Mouse (Mus musculus): ENCODE measurements at regions not wholly inside any gene's neighbourhood (a gene's known extent, or its start where the extent isn't known, plus 50 kb on each side); places are given as distances from the start of the nearest gene placed in this dataset.

GRCm38 (mm10) chr12:14088960-14089359 lies 62.9 kb downstream of the Fam84a start:
- no peak for DNase-seq (ENCODE audit: low spot score in 2 of 2)
- intact Hi-C loops (cut with DNase I), result no loop called here

- peak; percentile 40 to 56 for DNase-seq (ENCODE audit: low spot score in 2 of 2)
- intact Hi-C loops (cut with DNase I), result no loop called here
These were observed 69.1 kb downstream of the Fam84a start for GRCm38 (mm10) chr12:14082771-14083170.

- intact Hi-C loops (cut with DNase I), result no loop called here
- no peak for DNase-seq (ENCODE audit: low spot score in 2 of 2)
These were observed 72.0 kb downstream of the Fam84a start for GRCm38 (mm10) chr12:14079892-14080291.

- intact Hi-C loops (cut with DNase I), result no loop called here
- DNase-seq (ENCODE audit: low spot score in 2 of 2), result peak; percentile 44 to 60
These were observed 82.8 kb downstream of the Fam84a start for GRCm38 (mm10) chr12:14069049-14069448.

- no peak for DNase-seq (ENCODE audit: low spot score in 2 of 2)
- intact Hi-C loops (cut with DNase I), result no loop called here
These were observed 86.5 kb downstream of the Fam84a start for GRCm38 (mm10) chr12:14065401-14065800.

- intact Hi-C loops (cut with DNase I), result no loop called here
- DNase-seq (ENCODE audit: low spot score in 2 of 2), result no peak
These were observed 88.6 kb downstream of the Fam84a start for GRCm38 (mm10) chr12:14063276-14063675.

GRCm38 (mm10) chr12:14056116-14056515 lies 95.7 kb downstream of the Fam84a start:
- intact Hi-C loops (cut with DNase I), result no loop called here
- no peak for DNase-seq (ENCODE audit: low spot score in 2 of 2)

- no peak for DNase-seq (ENCODE audit: low spot score in 2 of 2)
- intact Hi-C loops (cut with DNase I), result no loop called here
These were observed 119.5 kb downstream of the Fam84a start for GRCm38 (mm10) chr12:14032363-14032762.

- DNase-seq (ENCODE audit: low spot score in 2 of 2), result no peak
- intact Hi-C loops (cut with DNase I), result no loop called here
These were observed 136.6 kb downstream of the Fam84a start for GRCm38 (mm10) chr12:14015271-14015670.

- no peak for DNase-seq (ENCODE audit: low spot score in 2 of 2)
- intact Hi-C loops (cut with DNase I), result no loop called here
These were observed 145.9 kb downstream of the Fam84a start for GRCm38 (mm10) chr12:14005991-14006390.

GRCm38 (mm10) chr12:14001672-14002071 lies 150.2 kb downstream of the Fam84a start:
- DNase-seq (ENCODE audit: low spot score in 2 of 2), result no peak
- intact Hi-C loops (cut with DNase I), result no loop called here

GRCm38 (mm10) chr12:13984396-13984776 lies 167.5 kb downstream of the Fam84a start:
- DNase-seq (ENCODE audit: low spot score in 2 of 2), result no peak
- intact Hi-C loops (cut with DNase I), result no loop called here

- intact Hi-C loops (cut with DNase I), result no loop called here
- DNase-seq (ENCODE audit: low spot score in 2 of 2), result no peak
These were observed 168.0 kb downstream of the Fam84a start for GRCm38 (mm10) chr12:13983631-13984395.

GRCm38 (mm10) chr12:13964537-13964936 lies 187.3 kb downstream of the Fam84a start:
- DNase-seq (ENCODE audit: low spot score in 2 of 2), result no peak
- intact Hi-C loops (cut with DNase I), result no loop called here

- intact Hi-C loops (cut with DNase I), result no loop called here
- DNase-seq (ENCODE audit: low spot score in 2 of 2), result peak; percentile 64 to 79
These were observed 212.4 kb downstream of the Fam84a start for GRCm38 (mm10) chr12:13939494-13939893.

- intact Hi-C loops (cut with DNase I), result no loop called here
- DNase-seq (ENCODE audit: low spot score in 2 of 2), result no peak
These were observed 230.8 kb downstream of the Fam84a start for GRCm38 (mm10) chr12:13921066-13921465.

- intact Hi-C loops (cut with DNase I), result no loop called here
- DNase-seq (ENCODE audit: low spot score in 2 of 2), result no peak
These were observed 268.5 kb downstream of the Fam84a start for GRCm38 (mm10) chr12:13883317-13883716.

- intact Hi-C loops (cut with DNase I), result no loop called here
- no peak for DNase-seq (ENCODE audit: low spot score in 2 of 2)
These were observed 282.7 kb downstream of the Fam84a start for GRCm38 (mm10) chr12:13869161-13869560.

- DNase-seq (ENCODE audit: low spot score in 2 of 2), result peak; percentile 58 to 63
- intact Hi-C loops (cut with DNase I), result loop anchor here (1.0 to 5.0 kb wide), 2 partner anchors 35 to 291 kb away; partner anchors contain the start of gene Fam84a
These were observed 290.6 kb downstream of the Fam84a start for GRCm38 (mm10) chr12:13861226-13861625.

GRCm38 (mm10) chr12:13844532-13845485 lies 307.0 kb downstream of the Fam84a start:
- intact Hi-C loops (cut with DNase I), result loop anchor here (5.0 to 10.0 kb wide), 4 partner anchors 302 to 1660 kb away; no protein-coding TSS in a partner anchor

More at GRCm38 (mm10) chr12:13844532-13845485, 307.0 kb downstream of the Fam84a start:
- no peak for DNase-seq (ENCODE audit: low spot score in 2 of 2)
